Mouse (Mus musculus) hindbrain, embryonic 15.5 days (tissue): ENCODE data around the gene Gmfg. TPM values are rescaled to one million over a fixed set of nuclear protein-coding genes. Genes with fewer than 3 reads are reported as not detected.

ENCODE experiments used
- ATAC-seq: fragments of 200-750 bp; cut with Nextera tagmentation; 2 replicates; pipeline ENCODE4 v1.8.0; 2017; ENCODE audit warnings: low read depth, moderate number of reproducible peaks, moderate TSS enrichment; ENCODE audit not compliant: low FRiP score
- H3K27ac ChIP-seq: fragments of 300-500 bp; sonication (generic); replicated peaks from 2 replicates; pipeline ENCODE4 v1.5.1; 2015; ENCODE audit warnings: mild to moderate bottlenecking, inconsistent platforms
- H3K27me3 ChIP-seq: fragments of 300-500 bp; sonication (generic); 2 replicates; pipeline ENCODE4 v1.6.1; 2015; ENCODE audit warnings: control low read depth, inconsistent platforms
- H3K36me3 ChIP-seq: fragments of 300-500 bp; sonication (generic); 2 replicates; pipeline ENCODE4 v1.6.1; 2015; ENCODE audit warnings: control low read depth, inconsistent platforms
- H3K4me1 ChIP-seq: fragments of 300-500 bp; sonication (generic); replicated peaks from 2 replicates; pipeline ENCODE4 v1.6.1; 2015; ENCODE audit warnings: control low read depth, inconsistent platforms
- H3K4me2 ChIP-seq: fragments of 300-500 bp; sonication (generic); 2 replicates; pipeline ENCODE4 v1.6.1; 2015; ENCODE audit warnings: moderate library complexity, mild to moderate bottlenecking, inconsistent platforms
- H3K4me3 ChIP-seq: fragments of 300-500 bp; sonication (generic); 2 replicates; pipeline ENCODE4 v1.5.1; 2015; ENCODE audit warnings: mild to moderate bottlenecking, inconsistent platforms
- H3K9ac ChIP-seq: fragments of 300-500 bp; sonication (generic); 2 replicates; pipeline ENCODE4 v1.6.1; 2015; ENCODE audit warnings: inconsistent platforms
- H3K9me3 ChIP-seq: fragments of 300-500 bp; sonication (generic); 2 replicates; pipeline ENCODE4 v1.6.1; 2016; ENCODE audit warnings: control low read depth, inconsistent platforms
- WGBS: fragments of 180-500 bp; shearing (Covaris S2); methylation state at CpG from one replicate; pipeline ENCODE4 v1.1.7; 2015; 5-methylcytosine and 5-hydroxymethylcytosine counted together
- polyA plus RNA-seq: library from polyadenylated mRNA; unstranded; fragments of >200 nt; fragmentation: Nextera tagmentation; extraction: Ambion mirVana; gene quantifications from 2 replicates; pipeline ENCODE4 v1.2.1, GENCODE M21; 2015

Gmfg gene
- polyA plus RNA-seq, 1 experiment from 2014 or later = 4.1 TPM

DNA sequence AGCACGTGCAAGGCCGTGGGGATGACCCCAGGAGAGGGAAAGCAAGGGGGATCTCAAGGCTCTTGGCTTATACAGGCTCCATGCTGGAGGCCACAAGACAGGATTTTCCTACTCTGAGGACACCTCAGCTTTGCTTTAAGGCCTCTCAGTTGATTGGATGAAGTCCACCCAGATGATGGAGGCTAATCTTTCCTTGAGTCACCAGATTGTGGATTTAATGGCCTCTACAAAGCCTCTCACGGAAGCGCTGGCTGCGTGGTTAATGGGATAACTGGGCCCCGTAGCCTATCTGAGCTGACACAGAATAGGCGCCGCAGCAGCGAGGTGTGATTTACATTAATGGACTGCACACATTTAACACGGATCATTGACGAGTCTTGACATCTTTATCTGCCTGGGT lies 58.2 kb downstream of the Gmfg start:
- Histone ChIP-seq H3K4me3 (no peak overlapping the region), H3K4me2 (no peak overlapping the region), H3K36me3 (no peaks in the 10 kb centered on the region), H3K27me3 (no peaks in the 10 kb centered on the region), H3K27ac (no peak overlapping the region), H3K9ac (no peak overlapping the region), H3K4me1 (peaks cover 4% of the 10 kb centered on the region; the same call in 1 of the 2 replicates), H3K9me3 (no peaks in the 10 kb centered on the region)
- ATAC-seq = no peak
- WGBS = 55% methylated on average over 11 of the region's 11 CpGs

Other genes with a start within 250 kb of the Gmfg start
- gene Eid2, start 169.6 kb upstream of the Gmfg start, polyA plus RNA-seq = 19.9 and 23.7 TPM in 2 replicates
- 38.4 and 38.7 TPM in 2 replicates for gene Eid2b, start 159.7 kb upstream of the Gmfg start, polyA plus RNA-seq
- gene Selenov, start 146.3 kb upstream of the Gmfg start, polyA plus RNA-seq = 0.62 and 1.4 TPM in 2 replicates
- 18.4 and 26.9 TPM in 2 replicates for gene Dll3, start 135.2 kb upstream of the Gmfg start, polyA plus RNA-seq
- gene Timm50, start 125.4 kb upstream of the Gmfg start, polyA plus RNA-seq = 129 and 131 TPM in 2 replicates
- 94.0 and 104 TPM in 2 replicates for gene Supt5, start 98.7 kb upstream of the Gmfg start, polyA plus RNA-seq
- gene Rps16, start 86.8 kb upstream of the Gmfg start, polyA plus RNA-seq = 444 and 501 TPM in 2 replicates
- 26.8 and 27.6 TPM in 2 replicates for gene Plekhg2, start 64.8 kb upstream of the Gmfg start, polyA plus RNA-seq
- gene Zfp36, start 57.2 kb upstream of the Gmfg start, polyA plus RNA-seq = 4.4 and 4.6 TPM in 2 replicates
- 46.1 and 46.6 TPM in 2 replicates for gene Med29, start 44.7 kb upstream of the Gmfg start, polyA plus RNA-seq
- gene Paf1, start 44.5 kb upstream of the Gmfg start, polyA plus RNA-seq = 93.3 and 96.8 TPM in 2 replicates
- gene Lrfn1, start 14.5 kb downstream of the Gmfg start, polyA plus RNA-seq = 20.3 and 25.5 TPM in 2 replicates
- not detected in 2 replicates for gene Ifnl2, start 73.0 kb downstream of the Gmfg start, polyA plus RNA-seq
- gene Ifnl3, start 85.4 kb downstream of the Gmfg start, polyA plus RNA-seq = not detected in 2 replicates
- gene Sycn, start 103.4 kb downstream of the Gmfg start, polyA plus RNA-seq = not detected in 2 replicates
- 0.19 TPM in 1 of 2 replicates, not detected in the other for gene Nccrp1, start 109.8 kb downstream of the Gmfg start, polyA plus RNA-seq
- 23.3 and 28.1 TPM in 2 replicates for gene Samd4b, start 160.7 kb downstream of the Gmfg start, polyA plus RNA-seq
- 20.2 TPM in 2 replicates for gene Pak4, start 160.7 kb downstream of the Gmfg start, polyA plus RNA-seq
- gene Acp7, start 193.9 kb downstream of the Gmfg start, polyA plus RNA-seq = 0.29 and 0.33 TPM in 2 replicates